Mouse (Mus musculus): ENCODE data around the gene Scamp4.

GRCm38 (mm10) chr10:80569664-80570066 lies 33.0 kb upstream of the Scamp4 start:
- TF ChIP-seq CTCF (conservative IDR thresholded peaks at IDR 0.05; ENCODE audit: insufficient read depth, insufficient read length, low read depth, low read length): no peak
- TF ChIP-seq POLR2A (IDR thresholded peaks at IDR 0.05; ENCODE audit: low read depth, low read length): no peak
